Mouse (Mus musculus) cortical plate, adult 2 months (tissue): ENCODE measurements around the gene Mrto4.

Experiments
- CTCF ChIP-seq: fragments of 200-500 bp; IDR thresholded peaks from 2 replicates; pipeline ENCODE4 v1.5.1; 2011; ENCODE audit warnings: mild to moderate bottlenecking, control low read depth, low read length; ENCODE audit not compliant: insufficient read depth; ENCODE audit errors: extremely low read depth
- POLR2A ChIP-seq: fragments of 200-500 bp; IDR thresholded peaks from 2 replicates; pipeline ENCODE4 v1.6.1; 2011; ENCODE audit warnings: mild to moderate bottlenecking, low read length, control low read depth; ENCODE audit not compliant: insufficient read depth; ENCODE audit errors: extremely low read depth

DNA sequence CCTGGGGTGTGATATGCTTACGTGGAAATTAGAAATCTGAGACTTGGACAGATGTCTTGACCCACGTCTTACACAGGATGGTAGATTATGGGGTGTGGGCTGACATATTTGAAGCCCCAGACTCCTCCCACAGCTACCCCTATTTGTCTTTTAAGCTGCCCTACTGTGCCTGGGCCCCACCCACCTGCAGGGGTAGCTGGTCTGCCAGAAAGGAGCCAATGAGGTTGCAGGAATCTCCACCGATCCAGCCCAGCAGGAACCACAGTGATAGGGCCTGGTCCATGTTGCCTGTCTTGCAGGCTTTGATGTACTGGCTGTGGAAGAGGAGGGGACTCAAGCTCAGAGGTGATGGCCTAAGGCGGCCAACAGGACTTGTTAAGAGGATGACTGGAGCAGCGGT lies 50.1 kb downstream of the Mrto4 start:
- TF ChIP-seq CTCF = no peak
- TF ChIP-seq POLR2A = no peak
